Mouse (Mus musculus) v-Abl transformed pro-B cells (cell line): ENCODE data around the gene Macrod2.

Source experiments
- in situ Hi-C, 2 experiments: fragments of 400-800 bp; cut with MboI; formaldehyde crosslinking; loops; one replicate each; pipeline ENCODE4 v1.15.1; 2025; ENCODE audit not compliant: unreplicated experiment in 2 of 2

Macrod2 gene

GRCm38 (mm10) chr2:142399490-142399889, 2004.4 kb downstream of the Macrod2 start:
- in situ Hi-C loops = no loop called here

- in situ Hi-C loops = no loop called here
Observed at GRCm38 (mm10) chr2:142400781-142401180, 2005.7 kb downstream of the Macrod2 start.

- in situ Hi-C loops = no loop called here
Observed at GRCm38 (mm10) chr2:142401359-142401758, 2006.2 kb downstream of the Macrod2 start.

- in situ Hi-C loops = no loop called here
Observed at GRCm38 (mm10) chr2:142403394-142403793, 2008.3 kb downstream of the Macrod2 start.

GRCm38 (mm10) chr2:142404321-142404720, 2009.2 kb downstream of the Macrod2 start:
- in situ Hi-C loops = no loop called here

GRCm38 (mm10) chr2:142407341-142407740, 2012.2 kb downstream of the Macrod2 start:
- in situ Hi-C loops = no loop called here

- in situ Hi-C loops = no loop called here
Observed at GRCm38 (mm10) chr2:142410124-142410523, 2015.0 kb downstream of the Macrod2 start.

- in situ Hi-C loops = no loop called here
Observed at GRCm38 (mm10) chr2:142433126-142433525, 2038.0 kb downstream of the Macrod2 start.

GRCm38 (mm10) chr2:142434731-142435130, 2039.6 kb downstream of the Macrod2 start:
- in situ Hi-C loops = no loop called here

- in situ Hi-C loops = no loop called here
Observed at GRCm38 (mm10) chr2:142437606-142438461, 2042.7 kb downstream of the Macrod2 start.
